Mouse (Mus musculus): Measurements from ENCODE around the gene Rgs8. TPM values are rescaled to one million over a fixed set of nuclear protein-coding genes. Genes with fewer than 3 reads are reported as not detected.

Gene Rgs8
- not detected for polyA plus RNA-seq (2014; fragmentation: Illumina TruSeq; extraction: RNeasy Lipid Tissue Mini Kit (QIAGEN cat#74804); ENCODE audit: low read depth, low replicate concordance)

DNA sequence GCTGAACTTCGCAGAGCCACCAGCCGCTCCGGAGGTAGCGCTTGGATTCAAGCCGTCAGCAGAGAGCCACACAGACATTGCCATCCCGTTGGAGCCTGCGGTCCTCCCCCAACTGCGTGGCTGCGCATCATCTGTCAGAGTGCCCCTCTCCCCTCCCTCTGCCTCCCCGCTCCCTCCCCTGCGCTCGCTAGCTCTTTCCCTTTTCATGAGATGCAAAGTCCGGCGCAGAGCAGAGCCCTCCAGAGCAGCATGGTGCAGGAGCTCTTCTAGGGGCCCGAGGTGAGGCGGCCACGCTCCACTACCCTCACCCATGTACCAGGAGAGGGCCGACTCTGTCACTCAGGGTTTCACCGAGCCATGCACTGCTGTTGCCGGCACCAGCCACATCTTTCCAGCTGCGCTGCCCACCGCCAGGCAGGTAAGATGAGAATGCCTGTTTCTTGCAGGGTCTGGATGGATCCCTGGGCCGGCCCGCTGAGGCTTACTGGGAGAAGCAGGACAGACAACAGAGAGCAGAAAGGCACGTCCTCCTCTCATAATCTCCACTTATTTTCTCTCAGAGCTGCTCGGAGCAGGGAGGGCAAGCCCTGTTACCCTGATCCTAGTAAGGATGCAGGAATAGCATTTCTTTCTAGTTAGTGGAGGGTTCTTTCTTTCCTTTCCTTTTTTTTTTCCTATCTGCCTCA lies at the start of gene Rgs8:
Gene Rgs8, plus strand, starts transcription at position 88 of the 686 bp plus-strand sequence.

DNA sequence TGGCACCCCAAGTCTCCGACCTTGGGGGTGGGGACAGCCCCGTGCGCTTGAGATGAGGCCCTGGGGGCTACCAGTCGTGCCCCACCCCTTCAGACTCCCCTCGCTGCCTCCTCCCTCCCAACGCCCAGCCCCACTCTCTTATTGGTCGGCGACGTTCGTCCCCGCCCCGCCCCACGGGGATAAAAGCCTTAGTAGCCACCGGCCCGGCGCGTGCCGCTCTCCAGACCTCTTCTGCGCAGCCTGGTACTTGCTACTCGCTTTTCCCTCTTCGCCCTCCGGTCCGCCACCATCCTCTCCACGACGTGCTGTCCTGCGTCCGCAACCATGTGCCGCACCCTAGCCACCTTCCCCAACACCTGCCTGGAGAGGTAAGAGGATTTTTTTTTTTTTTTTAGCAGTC lies 87.3 kb downstream of the Rgs8 start, which contains the start of gene Rgs16:
Gene Rgs16, plus strand, starts transcription at position 205 of the 400 bp plus-strand sequence.

DNA sequence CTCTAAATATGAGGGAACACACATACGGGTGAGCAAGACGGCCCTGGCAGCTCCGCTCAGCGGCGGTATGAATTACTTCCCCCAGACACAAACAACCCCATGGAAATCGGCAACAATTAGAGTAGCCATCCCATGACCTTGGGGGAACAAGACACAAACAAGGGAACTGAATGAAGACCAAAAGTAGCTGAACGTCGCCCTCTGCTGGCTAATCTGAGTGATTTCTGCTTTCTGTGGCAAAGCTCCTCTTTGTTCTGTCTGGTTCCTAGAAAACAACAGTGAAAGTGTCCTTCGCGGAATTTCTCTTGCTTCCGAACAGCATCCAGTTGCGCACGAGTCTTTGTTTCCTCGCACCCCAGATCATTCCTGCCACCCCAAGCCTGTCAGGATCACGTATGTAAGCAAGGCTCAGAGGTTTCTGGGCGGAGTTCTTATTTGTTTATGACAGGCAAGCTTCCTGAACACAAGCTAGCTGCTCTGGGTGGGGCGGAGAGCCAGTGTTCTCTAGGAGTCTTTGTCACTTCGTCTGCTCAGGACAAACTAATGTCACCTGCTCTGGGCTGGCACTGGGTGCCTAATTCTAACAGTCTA lies 96.5 kb downstream of the Rgs8 start, which contains the start of gene Rnasel:
Gene Rnasel, plus strand, starts transcription at position 216 of the 591 bp plus-strand sequence.

Other genes starting within 250 kb of the Rgs8 start
- 0.99 TPM for gene Shcbp1l, start 227.9 kb upstream of the Rgs8 start, polyA plus RNA-seq (2014; fragmentation: Illumina TruSeq; extraction: RNeasy Lipid Tissue Mini Kit (QIAGEN cat#74804); ENCODE audit: low read depth, low replicate concordance)
- gene Dhx9, start 165.4 kb upstream of the Rgs8 start, polyA plus RNA-seq (2014; fragmentation: Illumina TruSeq; extraction: RNeasy Lipid Tissue Mini Kit (QIAGEN cat#74804); ENCODE audit: low read depth, low replicate concordance), result 299 TPM
- 1.5 TPM for gene Npl, start 103.0 kb upstream of the Rgs8 start, polyA plus RNA-seq (2014; fragmentation: Illumina TruSeq; extraction: RNeasy Lipid Tissue Mini Kit (QIAGEN cat#74804); ENCODE audit: low read depth, low replicate concordance)
- gene Rgs16, start 87.3 kb downstream of the Rgs8 start, polyA plus RNA-seq (2014; fragmentation: Illumina TruSeq; extraction: RNeasy Lipid Tissue Mini Kit (QIAGEN cat#74804); ENCODE audit: low read depth, low replicate concordance), result not detected
- 24.6 TPM for gene Rnasel, start 96.4 kb downstream of the Rgs8 start, polyA plus RNA-seq (2014; fragmentation: Illumina TruSeq; extraction: RNeasy Lipid Tissue Mini Kit (QIAGEN cat#74804); ENCODE audit: low read depth, low replicate concordance)
- gene Rgsl1, start 191.1 kb downstream of the Rgs8 start, polyA plus RNA-seq (2014; fragmentation: Illumina TruSeq; extraction: RNeasy Lipid Tissue Mini Kit (QIAGEN cat#74804); ENCODE audit: low read depth, low replicate concordance), result 0.35 TPM
- 0.23 TPM for gene Teddm1b, start 221.3 kb downstream of the Rgs8 start, polyA plus RNA-seq (2014; fragmentation: Illumina TruSeq; extraction: RNeasy Lipid Tissue Mini Kit (QIAGEN cat#74804); ENCODE audit: low read depth, low replicate concordance)
- not detected for gene Teddm1a, start 238.7 kb downstream of the Rgs8 start, polyA plus RNA-seq (2014; fragmentation: Illumina TruSeq; extraction: RNeasy Lipid Tissue Mini Kit (QIAGEN cat#74804); ENCODE audit: low read depth, low replicate concordance)
- gene Glul, start 246.9 kb downstream of the Rgs8 start, polyA plus RNA-seq (2014; fragmentation: Illumina TruSeq; extraction: RNeasy Lipid Tissue Mini Kit (QIAGEN cat#74804); ENCODE audit: low read depth, low replicate concordance), result 595 TPM
- not detected for gene Teddm2, start 247.2 kb downstream of the Rgs8 start, polyA plus RNA-seq (2014; fragmentation: Illumina TruSeq; extraction: RNeasy Lipid Tissue Mini Kit (QIAGEN cat#74804); ENCODE audit: low read depth, low replicate concordance)